Mouse (Mus musculus) ES-Bruce4 (cell line): ENCODE results near the gene Pex26.

Experiments used
- CTCF ChIP-seq: IDR thresholded peaks from one replicate; pipeline ENCODE4 v1.8.1; 2011; ENCODE audit warnings: low read depth, low read length
- EP300 ChIP-seq: IDR thresholded peaks from 2 replicates; pipeline ENCODE4 v1.6.1; 2011; ENCODE audit warnings: low read depth, low read length; ENCODE audit not compliant: insufficient read depth
- POLR2A ChIP-seq: IDR thresholded peaks from one replicate; pipeline ENCODE4 v1.8.1; 2011; ENCODE audit warnings: low read length; ENCODE audit not compliant: insufficient read depth

DNA sequence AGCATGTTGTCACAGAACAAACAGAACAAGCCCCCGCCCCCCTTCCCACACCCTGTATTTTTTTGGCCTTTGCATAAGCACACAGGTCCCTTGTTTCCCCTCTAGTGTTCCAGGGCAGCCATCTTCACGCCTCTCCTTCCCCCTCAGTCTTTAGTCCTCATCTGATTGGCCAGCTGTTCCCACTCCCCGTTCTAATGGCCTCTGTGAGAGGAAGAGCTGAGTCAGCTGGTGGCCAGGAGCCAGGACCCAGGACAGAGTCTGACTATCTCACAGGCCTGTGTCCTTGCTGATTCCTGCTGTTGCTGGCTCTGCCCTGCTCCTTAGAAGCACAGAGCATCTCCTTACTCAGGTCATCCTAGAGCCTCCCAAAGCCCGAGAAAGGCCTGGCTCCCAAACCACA is 39.4 kb upstream of the Pex26 start:
- no peak for TF ChIP-seq CTCF
- no peak for TF ChIP-seq EP300
- TF ChIP-seq POLR2A: no peak
